Mouse (Mus musculus) megakaryocyte-erythroid progenitor cell, adult 5 weeks (primary cell): ENCODE results near the gene Gm21394. TPM values are rescaled to one million over a fixed set of nuclear protein-coding genes. Genes with fewer than 3 reads are reported as not detected.

Source experiments
- polyA plus RNA-seq: library from polyadenylated mRNA; stranded (reverse); fragments of >175 nt; gene quantifications from 2 replicates; pipeline ENCODE4 v1.2.3, GENCODE M21; 2012

The Gm21394 gene
- polyA plus RNA-seq: not detected in 2 replicates

DNA sequence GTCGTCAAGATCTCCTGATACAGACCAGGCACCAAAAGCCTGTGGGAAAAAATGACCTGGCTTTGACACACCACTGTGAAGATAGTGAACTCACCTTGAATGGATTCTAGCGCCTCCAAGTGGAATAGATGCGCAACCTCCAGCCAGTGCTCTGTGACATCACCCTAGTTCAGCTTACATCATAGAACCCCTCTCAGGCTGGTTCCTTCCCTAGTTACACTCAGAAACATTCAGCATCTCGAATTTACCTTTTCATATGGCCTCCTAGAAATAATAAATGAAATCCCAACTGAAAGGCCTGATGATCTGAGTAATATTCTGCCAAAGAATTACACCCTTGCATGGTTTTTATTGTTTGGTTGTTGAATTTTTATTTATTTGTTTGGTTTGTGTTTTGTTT lies at the start of gene Gm21394:
Gene Gm21394 (minus strand): TSS at position 101 of the 400 bp plus-strand sequence.

Other genes with a start within 250 kb of the Gm21394 start
- gene Gm21409, start 181.8 kb upstream of the Gm21394 start, polyA plus RNA-seq: not detected in 2 replicates